Mouse (Mus musculus) monocyte, adult 5-6 weeks (primary cell): ENCODE measurements around the gene Hspa1l. TPM values are rescaled to one million over a fixed set of nuclear protein-coding genes. Genes with fewer than 3 reads are reported as not detected.
A peak's percentile ranks its signal among the peaks of the same experiment; 100 is the strongest.
"Not testable (repeated sequence)": the region's sequence is repeated elsewhere in the genome, so short reads cannot be mapped to it uniquely, and the experiment has no call there.

ENCODE experiments used
- ATAC-seq: fragments of 153-309, 156-312 bp; replicated peaks from 2 replicates; pipeline ENCODE4 v1.8.0; 2017; ENCODE audit warnings: mild to moderate bottlenecking; ENCODE audit not compliant: low TSS enrichment, insufficient number of reproducible peaks, severe bottlenecking, poor library complexity, low FRiP score
- total RNA-seq: library from RNA; stranded (forward); fragments of 200-1000, 200-491, 200-594 nt; gene quantifications from 3 replicates; pipeline ENCODE4 v1.2.3, GENCODE M21; 2017

Hspa1l gene
- total RNA-seq, 1 experiment from 2014 or later, result 1.7 TPM

DNA sequence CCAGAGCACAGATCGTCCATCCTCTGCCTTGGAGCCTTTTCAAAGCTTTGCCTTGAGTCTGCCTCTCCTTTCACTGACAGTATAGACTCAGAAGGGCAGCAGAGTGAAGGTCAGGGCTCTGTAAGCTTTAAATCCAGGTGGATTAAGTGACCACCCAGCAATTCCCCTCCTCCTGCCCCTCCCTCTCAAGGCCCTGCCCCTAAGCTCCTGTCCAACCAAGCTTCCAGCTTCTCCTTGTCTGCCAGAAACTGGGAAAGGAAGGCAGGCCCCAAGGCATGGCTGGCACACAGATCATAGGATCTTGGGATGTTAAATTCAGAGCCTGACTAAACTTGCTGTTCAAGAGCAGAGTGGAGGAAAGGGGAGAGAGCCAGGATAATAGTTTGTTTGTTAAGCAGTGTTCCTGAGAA is 7.9 kb upstream of the Hspa1l start:
- no peak for ATAC-seq

GRCm38 (mm10) chr17:34965627-34966026 is 6.9 kb upstream of the Hspa1l start:
- ATAC-seq, result no peak

DNA sequence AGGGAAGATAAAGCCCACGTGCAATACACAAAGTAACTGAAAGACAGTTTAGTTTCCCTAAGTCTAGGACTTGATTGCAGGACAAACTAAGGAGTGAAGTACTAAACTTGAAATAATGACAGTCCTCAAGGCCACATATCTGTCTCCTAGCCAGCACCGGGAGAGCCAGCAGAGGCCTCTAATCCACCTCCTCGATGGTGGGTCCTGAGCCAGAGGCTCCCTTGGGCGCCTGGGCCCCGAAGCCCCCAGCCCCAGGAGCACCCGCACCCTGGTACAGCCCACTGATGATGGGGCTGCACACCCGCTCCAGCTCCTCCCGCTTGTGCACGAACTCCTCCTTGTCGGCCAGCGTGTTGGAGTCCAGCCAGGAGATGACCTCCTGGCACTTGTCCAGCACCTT is 2.7 kb upstream of the Hspa1l start, which contains the start of gene Gm20481:
Gene Gm20481 (plus strand): TSS at position 91 of the 400 bp plus-strand sequence.
- not testable (repeated sequence) for ATAC-seq

DNA sequence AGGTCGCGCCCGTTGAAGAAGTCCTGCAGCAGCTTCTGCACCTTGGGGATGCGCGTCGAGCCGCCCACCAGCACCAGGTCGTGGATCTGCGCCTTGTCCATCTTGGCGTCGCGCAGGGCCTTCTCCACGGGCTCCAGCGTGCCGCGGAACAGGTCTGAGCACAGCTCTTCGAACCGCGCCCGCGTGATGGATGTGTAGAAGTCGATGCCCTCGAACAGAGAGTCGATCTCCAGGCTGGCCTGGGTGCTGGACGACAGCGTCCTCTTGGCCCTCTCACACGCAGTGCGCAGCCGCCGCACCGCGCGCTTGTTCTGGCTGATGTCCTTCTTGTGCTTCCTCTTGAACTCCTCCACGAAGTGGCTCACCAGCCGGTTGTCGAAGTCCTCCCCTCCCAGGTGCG is 1.7 kb upstream of the Hspa1l start:
- not testable (repeated sequence) for ATAC-seq

DNA sequence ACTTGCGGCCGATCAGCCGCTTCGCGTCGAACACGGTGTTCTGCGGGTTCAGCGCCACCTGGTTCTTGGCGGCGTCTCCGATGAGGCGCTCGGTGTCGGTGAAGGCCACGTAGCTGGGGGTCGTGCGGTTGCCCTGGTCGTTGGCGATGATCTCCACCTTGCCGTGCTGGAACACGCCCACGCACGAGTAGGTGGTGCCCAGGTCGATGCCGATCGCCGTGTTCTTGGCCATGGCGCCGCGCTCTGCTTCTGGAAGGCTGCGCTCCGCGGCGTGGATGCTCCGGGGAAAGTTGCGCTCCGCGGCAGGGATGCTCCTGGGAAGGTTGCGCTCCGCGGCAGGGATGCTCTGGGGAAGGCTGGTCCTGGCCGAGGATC is 822 bp upstream of the Hspa1l start:
- ATAC-seq, result not testable (repeated sequence)

DNA sequence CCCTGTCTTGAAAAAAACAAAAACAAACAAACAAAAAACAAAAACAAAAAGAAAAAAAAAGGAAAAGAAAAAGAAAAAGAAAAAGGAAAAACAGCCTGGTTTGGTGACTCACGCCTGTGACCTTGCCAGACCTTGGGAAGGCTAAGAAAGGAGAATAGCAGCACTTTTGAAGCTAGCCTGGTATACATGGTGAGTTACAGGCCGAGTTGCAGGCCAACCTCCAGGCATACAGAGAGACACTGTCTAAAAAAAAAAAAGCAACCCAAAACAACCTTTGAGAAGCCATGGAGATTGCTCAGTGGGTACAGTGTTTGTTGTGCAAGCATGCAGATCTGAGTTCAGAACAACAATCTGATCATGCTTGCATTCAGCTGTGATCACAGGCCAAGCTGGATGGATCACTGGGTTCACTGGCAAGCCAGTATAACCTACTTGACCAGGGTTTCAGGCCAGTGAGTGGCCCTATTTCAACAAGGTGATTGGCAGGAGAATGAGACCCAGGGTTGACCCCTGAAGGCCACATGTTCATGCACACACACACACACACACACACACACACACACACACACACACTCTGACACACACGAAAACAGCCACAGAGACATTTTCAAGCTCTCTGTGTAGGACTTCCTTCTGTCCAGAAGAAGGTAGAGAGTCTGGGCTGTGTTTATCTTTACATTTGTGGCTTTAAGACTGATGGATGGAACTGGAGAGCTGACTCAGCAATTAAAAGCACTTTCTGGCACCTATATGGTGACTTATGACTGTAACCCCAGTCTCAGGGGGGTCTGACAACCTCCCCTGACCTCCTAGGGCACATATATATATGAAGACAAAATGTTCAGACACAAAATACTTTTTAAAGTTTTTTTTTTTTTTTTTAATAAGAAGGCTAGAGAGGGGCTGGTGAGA is 3.3 kb downstream of the Hspa1l start:
- no peak for ATAC-seq

DNA sequence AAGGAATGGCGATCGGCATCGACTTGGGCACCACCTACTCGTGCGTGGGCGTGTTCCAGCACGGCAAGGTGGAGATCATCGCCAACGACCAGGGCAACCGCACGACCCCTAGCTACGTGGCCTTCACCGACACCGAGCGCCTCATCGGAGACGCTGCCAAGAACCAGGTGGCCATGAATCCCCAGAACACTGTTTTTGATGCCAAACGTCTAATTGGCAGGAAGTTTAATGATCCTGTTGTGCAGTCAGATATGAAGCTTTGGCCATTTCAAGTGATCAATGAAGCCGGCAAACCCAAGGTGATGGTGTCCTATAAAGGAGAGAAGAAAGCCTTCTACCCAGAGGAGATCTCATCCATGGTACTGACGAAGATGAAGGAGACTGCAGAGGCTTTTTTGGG is 4.5 kb downstream of the Hspa1l start:
- ATAC-seq, result no peak

- ATAC-seq, result no peak
Measured at GRCm38 (mm10) chr17:34978239-34978638, 5.7 kb downstream of the Hspa1l start.

DNA sequence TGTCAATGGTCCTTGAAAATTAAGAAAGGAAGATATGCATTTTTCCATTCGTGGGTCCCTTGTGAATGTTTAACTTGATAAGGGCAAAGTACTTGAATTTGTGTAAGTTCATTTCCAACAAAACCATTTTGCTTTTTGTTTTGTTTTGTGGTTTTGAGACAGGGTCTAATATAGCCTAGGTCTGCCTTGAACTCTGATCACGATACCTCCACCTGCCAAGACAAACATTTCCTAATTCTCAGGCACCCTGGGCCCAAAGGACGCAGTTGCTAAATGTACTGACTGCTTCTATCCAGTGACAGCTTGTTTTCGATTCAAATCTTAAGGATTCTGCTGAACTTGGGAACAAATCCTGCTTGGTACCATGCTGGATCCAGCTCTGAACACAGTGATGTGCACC is 7.1 kb downstream of the Hspa1l start:
- ATAC-seq, result no peak

DNA sequence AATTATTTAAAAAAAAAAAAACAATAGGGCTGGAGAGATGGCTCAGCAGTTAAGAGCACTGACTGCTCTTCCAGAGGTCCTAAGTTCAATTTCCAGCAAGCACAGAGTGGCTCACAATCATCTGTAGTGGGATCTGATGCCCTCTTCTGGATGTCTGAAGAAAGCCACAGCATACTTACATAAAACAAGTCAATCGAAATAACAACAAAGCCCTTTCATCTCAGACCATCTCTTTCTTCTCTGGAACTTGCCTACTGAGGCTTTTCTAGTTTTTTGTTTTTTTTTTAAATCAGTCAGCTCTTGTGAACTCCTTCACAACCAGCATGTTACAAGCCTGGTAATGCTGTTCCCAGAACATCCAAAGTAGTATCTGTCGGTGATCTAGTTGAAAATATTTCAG is 8.2 kb downstream of the Hspa1l start:
- no peak for ATAC-seq

- ATAC-seq, result peak; percentile 93
Measured at GRCm38 (mm10) chr17:34981690-34982180, 9.2 kb downstream of the Hspa1l start, which contains the start of gene Lsm2. Gene Lsm2 (plus strand): TSS chr17:34981862.

GRCm38 (mm10) chr17:34982328-34982727 is 9.8 kb downstream of the Hspa1l start:
- peak; percentile 37 for ATAC-seq

DNA sequence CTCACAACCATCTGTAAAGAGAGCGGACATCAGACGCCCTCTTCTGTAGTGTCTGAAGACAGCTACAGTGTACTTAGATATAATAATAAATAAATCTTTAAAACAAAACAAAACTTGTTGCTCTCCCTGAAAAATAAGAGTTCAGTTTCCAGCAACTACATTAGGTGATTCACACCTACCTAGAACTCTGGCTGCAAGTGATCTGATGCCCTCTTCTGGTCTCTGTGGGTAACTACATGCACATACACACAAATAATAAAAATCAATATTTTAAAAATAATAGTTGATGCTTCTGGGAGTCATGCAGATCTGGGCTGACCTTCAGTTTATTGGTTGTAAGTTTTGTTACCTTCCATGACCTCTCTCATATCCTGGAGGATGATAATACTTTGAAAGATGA is 11.7 kb downstream of the Hspa1l start:
- ATAC-seq, result no peak

DNA sequence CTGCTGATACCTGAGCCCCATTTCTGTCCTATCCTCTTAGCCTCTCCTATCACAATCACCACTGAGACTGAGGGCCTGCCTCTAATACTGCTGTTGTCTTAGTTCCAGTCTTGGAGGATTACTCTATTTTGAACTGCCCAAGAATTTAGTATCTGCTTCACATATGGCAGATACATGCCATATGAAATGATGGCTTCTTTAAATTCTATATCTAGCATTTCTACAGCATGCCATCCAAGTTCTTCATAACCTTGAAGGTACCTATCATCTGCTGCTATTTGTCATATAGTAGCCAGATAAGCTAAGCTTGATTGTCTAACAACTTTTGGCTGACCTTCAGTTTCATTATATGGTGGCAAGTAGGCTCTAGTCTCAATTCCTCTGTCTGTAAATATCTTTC is 22.2 kb downstream of the Hspa1l start:
- ATAC-seq, result no peak

- ATAC-seq, result not testable (repeated sequence)
Measured at GRCm38 (mm10) chr17:34995192-34995591, 22.7 kb downstream of the Hspa1l start.

DNA sequence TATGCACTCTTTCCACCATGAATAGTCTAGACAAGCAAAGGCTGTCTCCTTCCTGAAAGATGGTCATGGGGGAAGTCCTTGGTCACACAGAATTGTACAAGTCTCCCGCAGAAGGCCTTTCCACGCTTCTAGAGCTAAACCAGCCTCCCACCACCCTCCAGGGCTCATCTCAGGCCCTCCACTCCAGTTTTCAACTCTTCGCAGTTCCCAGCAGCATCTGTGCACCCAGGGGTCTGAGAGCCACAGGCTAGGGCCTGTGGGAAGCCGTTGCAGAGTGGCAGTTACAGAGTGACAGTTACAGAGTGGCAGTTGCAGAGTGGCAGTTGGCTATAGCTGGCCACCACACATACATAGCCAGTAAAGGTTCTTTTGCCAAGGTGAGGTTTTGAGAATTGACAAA is 23.4 kb downstream of the Hspa1l start:
- not testable (repeated sequence) for ATAC-seq

DNA sequence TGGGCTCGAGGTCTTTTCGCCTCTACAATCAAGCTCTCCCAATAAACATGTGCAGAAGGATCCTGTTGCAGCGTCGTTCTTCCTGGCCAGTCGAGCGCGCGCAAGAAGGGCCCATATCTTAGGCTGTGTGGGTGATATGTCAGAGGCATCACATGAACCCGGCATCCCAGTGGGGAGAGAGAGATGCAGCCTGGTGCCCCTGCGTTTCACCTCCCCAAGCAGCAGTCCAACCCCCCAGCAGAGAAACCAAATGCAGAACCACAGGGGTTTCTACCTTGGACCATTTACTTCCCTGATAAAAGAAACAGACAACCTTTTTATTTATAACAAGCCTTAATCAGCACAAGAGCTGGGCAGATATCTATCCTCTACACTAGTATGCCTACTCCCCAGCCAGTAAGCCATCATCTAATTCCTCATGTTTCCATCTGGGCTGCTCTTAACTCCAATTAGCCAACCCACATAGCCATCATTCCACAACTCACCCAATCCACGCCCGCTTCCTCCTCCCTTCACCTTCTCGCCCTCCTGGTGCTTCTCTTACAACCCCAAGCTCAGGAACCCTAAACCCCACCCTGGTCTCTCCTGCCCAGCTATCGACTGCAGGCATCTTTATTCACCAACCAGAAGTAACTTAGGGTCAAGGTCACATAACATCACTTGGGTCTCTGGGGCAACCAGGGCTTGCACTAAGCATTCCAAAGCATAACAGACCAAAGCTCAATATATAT is 24.1 kb downstream of the Hspa1l start:
- no peak for ATAC-seq

DNA sequence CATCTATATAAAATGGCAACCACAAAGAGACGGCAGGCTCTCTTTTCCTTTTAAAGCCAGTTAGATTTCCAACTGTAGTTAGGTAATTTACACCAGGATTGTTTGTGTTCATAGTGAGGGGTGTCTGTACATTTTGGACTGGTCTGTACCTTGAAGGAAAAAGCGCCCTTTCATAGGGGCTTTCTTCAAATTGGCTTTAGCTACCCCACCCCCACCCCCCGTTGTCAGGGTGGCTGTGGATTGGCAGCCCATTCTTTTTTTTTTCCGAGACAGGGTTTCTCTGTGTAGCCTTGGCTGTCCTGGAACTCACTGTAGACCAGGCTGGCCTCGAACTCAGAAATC is 24.6 kb downstream of the Hspa1l start:
- ATAC-seq, result no peak

- ATAC-seq, result no peak
Measured at GRCm38 (mm10) chr17:34998526-34999430, 26.3 kb downstream of the Hspa1l start.
